Mouse (Mus musculus): ENCODE results near the gene Cers5. TPM values are rescaled to one million over a fixed set of nuclear protein-coding genes. Genes with fewer than 3 reads are reported as not detected.
A peak's percentile ranks its signal among the peaks of the same experiment; 100 is the strongest.

The Cers5 gene
- total RNA-seq, 2 experiments from 2014 or later, result 39.0 to 44.3 TPM

DNA sequence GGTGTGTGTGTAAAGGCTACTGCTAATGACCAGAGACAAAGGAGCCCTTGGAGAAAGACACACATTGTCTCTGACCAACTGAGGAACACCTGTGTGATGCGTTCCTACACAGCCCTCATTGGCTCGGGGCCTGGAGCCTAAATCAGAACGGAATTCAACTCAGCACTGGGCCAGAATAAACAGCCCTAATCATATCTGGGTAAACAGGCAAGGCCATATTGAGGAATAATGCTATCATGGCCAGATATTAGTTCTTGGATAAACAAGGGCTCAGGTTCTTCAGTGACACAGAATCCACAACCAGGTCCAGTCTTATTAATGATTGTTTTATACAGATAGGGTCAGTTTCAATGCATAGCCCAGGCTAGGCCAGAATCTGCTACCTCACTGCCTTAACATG lies 18.3 kb upstream of the Cers5 start:
- no peak for DNase-seq (ENCODE audit: low spot score in 2 of 2)

GRCm38 (mm10) chr15:99790464-99790863 lies 17.8 kb upstream of the Cers5 start:
- no peak for DNase-seq (ENCODE audit: low spot score in 2 of 2)

GRCm38 (mm10) chr15:99787625-99788120 lies 15.0 kb upstream of the Cers5 start:
- DNase-seq (ENCODE audit: low spot score in 2 of 2), result peak; percentile 13 to 36

DNA sequence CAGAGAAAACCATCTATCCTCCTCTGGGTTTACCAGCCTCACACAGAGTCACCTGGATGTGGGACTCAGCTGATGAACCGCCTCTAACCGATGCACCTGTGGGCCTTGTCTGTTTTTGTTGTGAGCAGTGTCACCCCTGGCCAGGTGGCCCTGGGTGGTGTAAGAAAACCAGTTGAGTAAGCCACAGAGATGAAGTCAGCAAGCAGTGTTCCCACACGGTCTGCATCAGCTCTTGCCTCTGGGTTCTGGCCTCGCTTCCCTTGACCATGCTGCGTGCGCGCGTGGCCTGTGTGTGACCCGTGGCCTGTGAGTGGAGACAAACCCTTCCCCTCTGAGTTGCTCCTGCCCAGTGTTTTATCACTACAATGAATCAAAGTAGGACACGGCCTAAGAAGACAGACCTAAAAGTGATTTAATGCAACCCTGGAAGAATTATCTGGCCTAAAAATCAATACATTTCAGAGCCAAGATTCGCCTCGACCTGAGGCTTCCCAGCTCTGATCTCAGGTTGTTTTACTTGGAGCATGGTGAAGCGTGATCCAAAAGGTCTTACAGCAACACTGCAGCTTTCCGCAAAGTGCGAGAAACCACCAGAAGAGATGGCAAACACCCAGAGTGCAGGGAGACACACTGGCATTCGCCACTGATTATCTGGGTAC lies 6.1 kb upstream of the Cers5 start:
- DNase-seq (ENCODE audit: low spot score in 2 of 2), result no peak

DNA sequence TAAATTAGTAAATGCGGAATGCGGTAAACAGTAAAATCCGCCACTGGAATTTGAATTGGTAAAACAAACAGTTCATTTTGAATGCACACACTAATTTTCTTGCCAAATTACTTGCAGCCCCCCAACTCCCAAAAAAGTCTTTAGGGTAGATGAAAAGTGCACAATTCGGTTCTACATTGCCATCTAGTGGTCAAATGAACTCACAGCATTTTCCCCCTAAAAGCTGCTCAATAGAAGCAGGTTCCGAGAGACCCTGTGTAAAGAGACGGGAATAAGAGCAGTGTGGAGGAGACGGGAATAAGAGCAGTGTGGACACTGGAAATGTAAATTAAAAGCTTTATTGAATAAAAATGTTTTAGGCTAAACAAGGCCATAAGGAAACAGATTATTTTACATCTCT lies 5.5 kb upstream of the Cers5 start:
- DNase-seq (ENCODE audit: low spot score in 2 of 2), result peak; percentile 38 to 56

DNA sequence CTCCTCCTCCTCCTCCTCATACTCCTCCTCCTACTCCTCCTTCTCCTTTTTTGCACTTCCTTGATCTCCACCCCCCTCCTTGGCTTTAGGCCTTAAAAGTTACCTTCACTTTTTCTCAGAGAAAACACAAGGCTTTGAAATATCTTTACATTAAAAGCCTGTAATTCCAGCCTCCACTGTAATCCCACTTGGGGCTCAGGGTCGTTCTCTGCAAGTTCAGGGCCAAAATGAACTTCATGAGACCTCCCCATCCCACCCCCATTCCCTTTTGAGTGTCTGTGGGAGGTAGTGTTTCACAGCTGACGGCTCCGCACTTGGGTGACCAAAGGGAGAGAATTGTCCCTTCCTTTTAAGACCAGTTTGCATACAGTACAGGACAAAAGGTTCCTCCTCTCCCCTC lies 240 bp upstream of the Cers5 start:
- no peak for DNase-seq (ENCODE audit: low spot score in 2 of 2)

DNA sequence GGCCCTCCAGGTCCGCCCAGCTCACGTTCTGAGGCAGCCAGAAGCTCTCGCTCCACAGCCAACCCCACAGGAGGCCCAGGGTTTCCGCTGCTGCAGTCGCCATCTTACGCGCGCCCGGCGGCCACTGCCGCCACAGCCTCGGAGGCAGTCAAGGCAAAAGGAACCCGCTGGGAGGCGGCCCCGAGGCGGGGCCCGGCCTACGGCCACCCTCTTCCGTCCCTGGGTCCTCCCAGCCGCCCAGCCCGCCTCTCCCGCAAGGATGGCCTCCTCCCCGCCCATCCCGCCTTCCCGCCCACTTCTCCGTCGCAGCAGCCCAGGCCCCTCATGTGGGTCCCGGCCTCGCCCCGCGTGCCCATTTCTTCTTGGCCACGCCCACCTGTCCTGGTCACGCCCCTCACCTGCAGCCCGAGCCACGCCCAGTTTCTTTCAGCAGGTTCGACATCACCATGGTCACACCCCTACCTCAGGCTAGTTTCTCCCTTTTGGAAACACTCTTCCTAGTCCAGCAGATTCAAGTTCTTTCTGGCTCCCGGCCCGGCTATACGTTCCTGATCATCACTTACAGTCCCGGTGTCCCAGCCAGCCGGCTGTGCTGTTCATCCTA lies 306 bp downstream of the Cers5 start:
- DNase-seq (ENCODE audit: low spot score in 2 of 2), result peak; percentile 79 to 84

DNA sequence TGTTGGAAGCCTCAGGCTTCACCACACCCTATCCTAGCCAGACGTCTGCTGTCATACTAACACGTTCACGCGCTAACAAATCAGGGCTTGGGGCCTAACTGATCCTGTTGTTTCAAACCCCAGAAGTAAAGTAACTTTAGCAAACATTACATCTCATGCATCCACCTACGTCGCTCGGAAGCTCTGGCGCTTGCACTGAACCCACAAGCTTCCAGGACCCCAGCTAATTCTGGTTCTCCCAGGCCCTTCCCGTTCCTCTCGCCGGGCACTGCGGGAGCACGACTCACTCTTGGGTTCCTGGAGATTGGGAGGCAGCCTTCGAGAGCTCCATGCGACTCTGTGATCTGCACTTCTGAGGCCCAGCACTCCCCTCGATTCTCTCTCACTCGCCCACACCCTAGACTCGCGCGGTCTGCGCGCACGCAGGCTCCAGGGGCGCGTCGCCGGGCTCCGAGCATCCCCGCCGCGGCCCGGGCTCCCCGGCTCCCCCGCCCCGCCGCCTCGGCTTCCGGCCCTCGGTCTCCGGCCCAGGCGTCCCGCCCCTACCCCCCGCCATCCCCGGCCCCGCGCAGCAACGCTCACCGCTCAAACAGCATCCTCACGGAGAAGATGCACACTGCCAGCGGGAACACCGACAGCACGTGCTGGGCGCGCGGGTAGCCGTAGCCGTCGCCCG lies 946 bp downstream of the Cers5 start:
- peak in 1 of 2 experiments; percentile 49 for DNase-seq (ENCODE audit: low spot score in 2 of 2)

DNA sequence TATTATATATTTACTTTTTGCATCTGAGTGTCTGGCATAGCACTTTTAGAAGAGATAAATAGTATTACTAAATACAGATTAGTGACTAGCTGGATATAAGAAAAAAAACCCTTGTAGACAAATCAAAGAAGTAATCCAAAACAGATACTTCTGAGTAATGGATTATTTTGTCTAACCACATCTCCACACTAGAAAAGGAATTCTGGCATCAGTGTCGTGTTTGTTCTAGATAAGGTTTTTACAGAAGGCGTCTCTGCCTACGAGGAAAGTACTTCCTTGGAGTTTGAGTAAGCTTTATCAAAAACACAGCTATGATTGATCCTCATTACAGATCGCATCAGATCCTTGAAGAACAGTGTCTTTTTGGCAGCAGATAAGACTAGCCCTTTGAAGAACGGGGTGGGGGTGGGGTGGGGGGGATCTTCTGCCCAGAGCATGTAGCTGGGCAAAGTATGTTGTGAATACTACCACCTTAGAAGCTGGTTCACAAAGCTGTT lies 1.6 kb downstream of the Cers5 start:
- no peak for DNase-seq (ENCODE audit: low spot score in 2 of 2)

DNA sequence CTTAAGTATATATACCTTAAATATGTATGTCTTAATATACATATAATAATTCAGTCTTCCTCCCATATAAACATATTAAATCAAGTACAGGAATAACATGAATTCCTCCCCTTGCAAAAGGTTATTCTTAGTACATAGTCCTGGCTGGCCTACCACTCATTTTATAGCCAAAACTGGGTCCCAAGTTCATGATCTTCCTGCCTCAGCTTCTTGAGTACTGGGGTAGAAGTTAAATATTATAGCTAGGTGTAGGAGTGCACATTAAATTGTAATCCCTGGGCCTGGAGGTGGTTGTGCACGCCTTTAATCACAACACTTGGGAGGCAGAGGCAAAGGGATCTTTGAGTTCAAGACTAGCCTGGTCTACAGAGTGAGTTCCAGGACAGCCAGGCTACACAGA lies 3.9 kb downstream of the Cers5 start:
- no peak for DNase-seq (ENCODE audit: low spot score in 2 of 2)

- no peak for DNase-seq (ENCODE audit: low spot score in 2 of 2)
Measured at GRCm38 (mm10) chr15:99767467-99767866, 5.2 kb downstream of the Cers5 start.

DNA sequence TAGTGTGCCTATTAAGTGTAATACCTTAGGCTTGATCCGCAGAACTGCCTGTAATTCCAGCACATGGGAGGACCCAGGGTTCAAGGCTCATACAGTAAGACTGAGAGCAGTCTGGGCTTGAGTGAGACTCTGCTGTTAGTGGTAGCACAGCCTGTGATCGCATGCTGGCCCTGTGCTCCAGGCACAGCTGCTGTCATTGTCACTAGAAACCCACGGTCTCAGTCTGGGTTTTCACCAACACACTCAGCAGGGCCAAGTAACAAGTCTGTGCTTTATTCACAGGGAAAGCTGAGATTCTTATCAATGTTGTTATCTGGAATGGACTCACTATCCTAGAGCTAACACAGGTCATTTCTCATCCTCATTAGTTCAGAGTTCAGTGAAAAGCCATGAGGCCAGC lies 18.5 kb downstream of the Cers5 start:
- DNase-seq (ENCODE audit: low spot score in 2 of 2), result peak; percentile 22 to 31

- peak in 1 of 2 experiments; percentile 38 for DNase-seq (ENCODE audit: low spot score in 2 of 2)
Measured at GRCm38 (mm10) chr15:99740229-99740628, 32.5 kb downstream of the Cers5 start.

DNA sequence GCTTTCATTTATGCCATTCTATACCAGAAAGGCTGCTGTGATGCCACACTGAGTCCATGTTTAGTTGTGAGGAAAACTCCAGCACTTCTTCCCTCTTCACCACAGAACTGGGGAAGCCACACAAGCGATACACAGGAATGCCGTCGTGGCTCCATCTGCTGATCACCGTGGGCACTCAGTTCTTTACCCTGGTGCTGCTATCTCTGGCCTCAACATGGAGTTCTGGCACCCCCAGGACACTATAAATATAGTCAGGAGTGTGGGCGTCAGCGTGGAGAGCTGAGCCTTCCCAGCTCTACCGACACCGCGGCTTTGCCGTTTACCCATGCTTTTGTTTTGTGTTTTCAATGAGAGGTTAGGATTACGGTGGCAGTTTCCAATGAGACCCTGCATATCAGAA lies 36.0 kb downstream of the Cers5 start:
- DNase-seq (ENCODE audit: low spot score in 2 of 2), result no peak

DNA sequence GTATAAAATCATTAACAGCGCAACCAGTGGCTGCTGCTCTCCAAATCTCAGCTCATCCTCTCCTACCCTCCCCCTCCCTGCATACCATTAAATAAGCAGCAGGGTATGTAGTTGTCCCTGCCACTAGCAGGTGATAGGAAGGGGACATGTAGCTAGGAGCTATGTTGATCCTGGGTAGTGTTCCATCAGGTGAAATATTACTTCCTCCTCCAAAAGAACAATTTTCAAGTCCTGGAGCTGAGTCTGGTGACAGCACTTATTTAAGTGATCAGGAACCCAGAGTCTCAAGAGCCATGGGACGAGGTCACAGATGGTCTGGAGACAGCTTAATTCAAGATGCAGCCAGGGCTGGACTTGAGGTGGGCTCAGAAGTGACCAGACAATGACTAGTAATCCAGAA lies 37.1 kb downstream of the Cers5 start:
- DNase-seq (ENCODE audit: low spot score in 2 of 2), result peak; percentile 100

GRCm38 (mm10) chr15:99733186-99733585 lies 39.5 kb downstream of the Cers5 start:
- DNase-seq (ENCODE audit: low spot score in 2 of 2), result no peak

GRCm38 (mm10) chr15:99731678-99732077 lies 41.0 kb downstream of the Cers5 start:
- DNase-seq (ENCODE audit: low spot score in 2 of 2), result no peak

GRCm38 (mm10) chr15:99731167-99731566 lies 41.5 kb downstream of the Cers5 start:
- DNase-seq (ENCODE audit: low spot score in 2 of 2), result no peak

DNA sequence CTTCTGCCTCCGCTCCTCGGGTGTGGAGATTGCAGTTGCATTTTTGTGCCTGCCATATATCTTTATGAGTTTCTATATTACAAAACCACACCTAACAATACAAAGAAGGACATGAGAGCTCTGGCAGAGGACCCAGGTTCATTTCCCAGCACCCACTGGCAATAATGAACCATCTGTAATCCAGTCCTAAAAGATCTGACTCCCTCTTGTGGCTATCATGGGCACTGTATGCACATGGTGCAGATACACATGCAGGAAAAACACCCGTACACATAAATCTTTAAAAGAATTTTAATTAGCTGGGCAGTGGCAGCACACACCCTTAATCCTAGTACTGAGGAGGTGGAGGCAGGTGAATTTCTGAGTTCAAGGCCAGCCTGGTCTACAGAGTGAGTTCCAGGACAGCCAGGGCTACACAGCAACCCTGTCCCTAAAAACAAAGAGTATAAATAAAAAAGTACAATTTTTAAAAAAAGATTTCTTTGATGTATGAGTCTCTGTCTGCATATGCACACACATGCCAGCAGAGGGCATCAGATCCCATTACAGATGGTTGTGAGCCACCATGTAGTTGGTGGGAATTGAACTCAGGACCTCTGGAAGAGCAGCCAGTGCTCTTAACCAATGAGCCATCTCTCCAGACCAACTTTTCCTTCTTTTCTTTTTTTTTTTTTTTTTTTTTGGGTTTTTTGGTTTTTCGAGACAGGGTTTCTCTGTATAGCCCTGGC lies 43.5 kb downstream of the Cers5 start:
- no peak for DNase-seq (ENCODE audit: low spot score in 2 of 2)

- DNase-seq (ENCODE audit: low spot score in 2 of 2), result no peak
Measured at GRCm38 (mm10) chr15:99728211-99728610, 44.5 kb downstream of the Cers5 start.

GRCm38 (mm10) chr15:99727525-99727924 lies 45.2 kb downstream of the Cers5 start:
- DNase-seq (ENCODE audit: low spot score in 2 of 2), result peak in 1 of 2 experiments; percentile 11

All from layer of hippocampus, postnatal 10 days (tissue).